Mouse (Mus musculus) heart, embryonic 11.5 days (tissue): Measurements from ENCODE around the gene Adgre5. TPM values are rescaled to one million over a fixed set of nuclear protein-coding genes. Genes with fewer than 3 reads are reported as not detected.

Experiments used
- ATAC-seq: fragments of 200-750 bp; cut with Nextera tagmentation; replicated peaks from 2 replicates; pipeline ENCODE4 v1.8.0; 2017; ENCODE audit warnings: moderate library complexity; ENCODE audit not compliant: insufficient number of reproducible peaks, low FRiP score, low TSS enrichment
- H3K27ac ChIP-seq: fragments of 300-500 bp; sonication (generic); 2 replicates; pipeline ENCODE4 v1.5.1; 2014; ENCODE audit warnings: mild to moderate bottlenecking, low read depth, low read length
- H3K27me3 ChIP-seq: fragments of 300-500 bp; sonication (generic); 2 replicates; pipeline ENCODE4 v1.6.1; 2014; ENCODE audit warnings: mild to moderate bottlenecking, low read length, mixed read lengths; ENCODE audit not compliant: control insufficient read depth, insufficient read depth
- H3K36me3 ChIP-seq: fragments of 300-500 bp; sonication (generic); 2 replicates; pipeline ENCODE4 v1.6.1; 2014; ENCODE audit warnings: mild to moderate bottlenecking, low read length, moderate library complexity, mixed read lengths; ENCODE audit not compliant: control insufficient read depth, insufficient read depth
- H3K4me1 ChIP-seq: fragments of 300-500 bp; sonication (generic); 2 replicates; pipeline ENCODE4 v1.6.1; 2014; ENCODE audit warnings: low read length; ENCODE audit not compliant: control insufficient read depth, insufficient read depth
- H3K4me2 ChIP-seq: fragments of 300-500 bp; sonication (generic); 2 replicates; pipeline ENCODE4 v1.6.1; 2014; ENCODE audit warnings: mild to moderate bottlenecking, moderate library complexity
- H3K4me3 ChIP-seq: fragments of 300-500 bp; sonication (generic); 2 replicates; pipeline ENCODE4 v1.5.1; 2014; ENCODE audit warnings: low read depth, low read length
- H3K9ac ChIP-seq: fragments of 300-500 bp; sonication (generic); 2 replicates; pipeline ENCODE4 v1.6.1; 2014; ENCODE audit warnings: mild to moderate bottlenecking, low read depth, low read length, moderate library complexity
- H3K9me3 ChIP-seq: fragments of 300-500 bp; sonication (generic); replicated peaks from 2 replicates; pipeline ENCODE4 v1.6.1; 2016; ENCODE audit warnings: low read length; ENCODE audit not compliant: control insufficient read depth
- WGBS: fragments of 180-500 bp; shearing (Covaris S2); extraction: QIAGEN DNeasy Blood & Tissue Kit; methylation state at CpG from one replicate; pipeline ENCODE4 v1.1.7; 2014; ENCODE audit not compliant: insufficient replicate concordance; 5-methylcytosine and 5-hydroxymethylcytosine counted together
- polyA plus RNA-seq: library from polyadenylated mRNA; unstranded; fragments of >200 nt; fragmentation: Nextera tagmentation; extraction: Ambion mirVana; gene quantifications from 2 replicates; pipeline ENCODE4 v1.2.1, GENCODE M21; 2014

Adgre5 gene
- polyA plus RNA-seq, 1 experiment from 2014 or later: 17.6 TPM

- Histone ChIP-seq H3K4me2 (peak overlapping the region; percentile 80), H3K36me3 (no peaks in the 10 kb centered on the region), H3K9me3 (no peaks in the 10 kb centered on the region), H3K9ac (0 out of 2 replicates have a peak overlapping the region, but pooled peaks have one; percentile 43), H3K27ac (peak overlapping the region; percentile 35; the same call in 1 of the 2 replicates), H3K4me1 (no peaks in the 10 kb centered on the region), H3K4me3 (peak overlapping the region; percentile 50), H3K27me3 (no peaks in the 10 kb centered on the region)
- 27% methylated on average over 6 of the region's 6 CpGs for WGBS
- 0 out of 2 replicates have a peak, but pooled peaks have one; percentile 11 for ATAC-seq
These were observed 32.3 kb upstream of the Adgre5 start for GRCm38 (mm10) chr8:83773452-83773846.

GRCm38 (mm10) chr8:83772701-83773451, 31.8 kb upstream of the Adgre5 start:
- Histone ChIP-seq H3K4me3 (peak overlapping the region; percentile 50), H3K27ac (peak overlapping the region; percentile 35; the same call in 1 of the 2 replicates), H3K9me3 (no peaks in the 10 kb centered on the region), H3K27me3 (no peaks in the 10 kb centered on the region), H3K4me1 (no peaks in the 10 kb centered on the region), H3K36me3 (no peaks in the 10 kb centered on the region), H3K4me2 (peak overlapping the region; percentile 80), H3K9ac (peak overlapping the region; percentile 56; the same call in 1 of the 2 replicates)
- WGBS: 5% methylated on average over 25 of the region's 25 CpGs
- peak; percentile 47; the same call in 1 of the 2 replicates for ATAC-seq

- 38% methylated on average over 4 of the region's 4 CpGs for WGBS
- Histone ChIP-seq H3K4me2 (no peak overlapping the region), H3K27me3 (no peaks in the 10 kb centered on the region), H3K36me3 (no peaks in the 10 kb centered on the region), H3K9me3 (no peaks in the 10 kb centered on the region), H3K27ac (no peak overlapping the region), H3K9ac (no peak overlapping the region), H3K4me3 (no peak overlapping the region), H3K4me1 (no peaks in the 10 kb centered on the region)
- no peak for ATAC-seq
These were observed 30.7 kb upstream of the Adgre5 start for GRCm38 (mm10) chr8:83771791-83772190.

GRCm38 (mm10) chr8:83770669-83771068, 29.5 kb upstream of the Adgre5 start:
- H3K4me2 ChIP-seq: no peak overlapping the region
- no peaks in the 10 kb centered on the region; the same call in 1 of the 2 replicates for H3K9me3 ChIP-seq
- no peak overlapping the region for H3K4me3 ChIP-seq
- WGBS: 78% methylated on average over 2 of the region's 2 CpGs
- H3K4me1 ChIP-seq: no peaks in the 10 kb centered on the region
- H3K9ac ChIP-seq: no peak overlapping the region
- no peaks in the 10 kb centered on the region for H3K36me3 ChIP-seq
- H3K27ac ChIP-seq: no peak overlapping the region
- no peak for ATAC-seq
- no peaks in the 10 kb centered on the region for H3K27me3 ChIP-seq

- 66% methylated on average over 7 of the region's 7 CpGs for WGBS
- no peak overlapping the region for H3K9ac ChIP-seq
- no peaks in the 10 kb centered on the region for H3K4me1 ChIP-seq
- H3K27me3 ChIP-seq: no peaks in the 10 kb centered on the region
- H3K27ac ChIP-seq: no peak overlapping the region
- H3K36me3 ChIP-seq: no peaks in the 10 kb centered on the region
- H3K4me3 ChIP-seq: no peak overlapping the region
- no peak for ATAC-seq
- H3K4me2 ChIP-seq: no peak overlapping the region
- H3K9me3 ChIP-seq: no peaks in the 10 kb centered on the region; the same call in 1 of the 2 replicates
These were observed 28.6 kb upstream of the Adgre5 start for GRCm38 (mm10) chr8:83769720-83770119.

- no peak overlapping the region for H3K9ac ChIP-seq
- H3K27me3 ChIP-seq: no peaks in the 10 kb centered on the region
- no peak overlapping the region for H3K4me3 ChIP-seq
- 29% methylated on average over 5 of the region's 5 CpGs for WGBS
- no peaks in the 10 kb centered on the region for H3K4me1 ChIP-seq
- no peaks in the 10 kb centered on the region for H3K36me3 ChIP-seq
- no peak overlapping the region for H3K4me2 ChIP-seq
- ATAC-seq: no peak
- no peaks in the 10 kb centered on the region; the same call in 1 of the 2 replicates for H3K9me3 ChIP-seq
- no peak overlapping the region for H3K27ac ChIP-seq
These were observed 27.4 kb upstream of the Adgre5 start for GRCm38 (mm10) chr8:83768526-83768925.

- WGBS: 84% methylated on average over 4 of the region's 4 CpGs
- no peaks in the 10 kb centered on the region for H3K27me3 ChIP-seq
- H3K4me1 ChIP-seq: no peaks in the 10 kb centered on the region
- H3K36me3 ChIP-seq: no peaks in the 10 kb centered on the region
- H3K9ac ChIP-seq: no peak overlapping the region
- H3K9me3 ChIP-seq: no peaks in the 10 kb centered on the region; the same call in 1 of the 2 replicates
- H3K4me3 ChIP-seq: no peak overlapping the region
- no peak overlapping the region for H3K27ac ChIP-seq
- no peak overlapping the region for H3K4me2 ChIP-seq
- no peak for ATAC-seq
These were observed 26.3 kb upstream of the Adgre5 start for GRCm38 (mm10) chr8:83767442-83767841.

- Histone ChIP-seq H3K4me2 (no peak overlapping the region), H3K9ac (no peak overlapping the region), H3K27ac (no peak overlapping the region), H3K27me3 (no peaks in the 10 kb centered on the region), H3K4me3 (no peak overlapping the region), H3K9me3 (no peaks in the 10 kb centered on the region; the same call in 1 of the 2 replicates), H3K36me3 (no peaks in the 10 kb centered on the region), H3K4me1 (no peaks in the 10 kb centered on the region)
- ATAC-seq: no peak
These were observed 24.5 kb upstream of the Adgre5 start for GRCm38 (mm10) chr8:83765663-83766062.

- H3K9me3 ChIP-seq: no peaks in the 10 kb centered on the region; the same call in 1 of the 2 replicates
- WGBS: 76% methylated on average over 2 of the region's 2 CpGs
- H3K4me3 ChIP-seq: no peak overlapping the region
- H3K4me2 ChIP-seq: no peak overlapping the region
- H3K4me1 ChIP-seq: no peaks in the 10 kb centered on the region
- no peaks in the 10 kb centered on the region for H3K27me3 ChIP-seq
- H3K9ac ChIP-seq: no peak overlapping the region
- H3K27ac ChIP-seq: no peak overlapping the region
- ATAC-seq: no peak
- H3K36me3 ChIP-seq: no peaks in the 10 kb centered on the region
These were observed 23.6 kb upstream of the Adgre5 start for GRCm38 (mm10) chr8:83764717-83765116.
